Mouse (Mus musculus) embryonic fibroblast, embryonic 13.5 days (primary cell): ENCODE results near the gene Gad1.

Experiments used
- CTCF ChIP-seq: IDR thresholded peaks from 2 replicates; pipeline ENCODE4 v1.5.1; 2011; ENCODE audit warnings: mild to moderate bottlenecking, control low read depth, low read length, moderate library complexity, borderline replicate concordance; ENCODE audit not compliant: insufficient read depth
- POLR2A ChIP-seq: IDR thresholded peaks from 2 replicates; pipeline ENCODE4 v1.6.1; 2011; ENCODE audit warnings: low read depth, mild to moderate bottlenecking, control low read depth, low read length, moderate library complexity

DNA sequence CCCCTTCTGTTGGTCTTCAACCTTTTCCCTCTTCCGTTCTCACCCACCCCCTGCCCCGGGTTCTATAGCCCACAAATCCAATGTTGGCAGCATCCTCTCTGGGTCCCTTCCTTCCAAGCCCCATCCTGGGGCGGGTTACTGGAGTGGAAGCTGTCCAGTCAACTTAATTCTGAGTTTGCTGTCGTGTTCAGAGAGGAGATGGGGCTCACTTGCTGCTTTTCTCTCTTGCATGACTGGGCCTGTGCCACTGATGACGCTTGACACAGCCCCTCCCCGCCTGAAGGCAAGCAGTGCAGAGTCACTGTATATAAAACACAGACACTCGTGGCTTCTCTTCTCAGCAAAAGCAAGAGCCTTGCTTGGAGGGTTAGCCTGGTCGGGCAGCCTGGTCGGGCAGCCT is 19.4 kb downstream of the Gad1 start:
- no peak for TF ChIP-seq POLR2A
- no peak for TF ChIP-seq CTCF
